Mouse (Mus musculus) bone marrow, adult 2 months (tissue): ENCODE results near the gene Prkcz.

Source experiments
- CTCF ChIP-seq: fragments of 200-500 bp; IDR thresholded peaks from 2 replicates; pipeline ENCODE4 v1.5.1; 2011; ENCODE audit warnings: low read length, control low read depth; ENCODE audit not compliant: control insufficient read depth, insufficient read depth
- POLR2A ChIP-seq: fragments of 200-500 bp; IDR thresholded peaks from 2 replicates; pipeline ENCODE4 v1.6.1; 2011; ENCODE audit warnings: low read depth, mild to moderate bottlenecking, control low read depth, low read length, borderline replicate concordance; ENCODE audit not compliant: control insufficient read depth

- TF ChIP-seq CTCF (no peak), POLR2A (no peak)
Measured at GRCm38 (mm10) chr4:155401121-155401520, 40.0 kb upstream of the Prkcz start.
